Mouse (Mus musculus): ENCODE results near the gene Mdga2. TPM values are rescaled to one million over a fixed set of nuclear protein-coding genes. Genes with fewer than 3 reads are reported as not detected.

The Mdga2 gene
- polyA plus RNA-seq, 1 experiment from 2014 or later: 0.24 TPM

- Histone ChIP-seq H3K27ac (ENCODE audit: low read length) (no peak overlapping the region), H3K36me3 (ENCODE audit: control insufficient read depth, insufficient read depth, low read length) (no peaks in the 10 kb centered on the region), H3K9ac (ENCODE audit: low read length) (no peak overlapping the region), H3K4me1 (replicated peaks; ENCODE audit: control insufficient read depth, insufficient read depth, low read length) (no peaks in the 10 kb centered on the region), H3K9me3 (ENCODE audit: control insufficient read depth, low read length) (no peaks in the 10 kb centered on the region), H3K4me3 (ENCODE audit: low read length) (no peak overlapping the region), H3K27me3 (ENCODE audit: control insufficient read depth, insufficient read depth, low read depth, low read length) (no peaks in the 10 kb centered on the region), H3K4me2 (ENCODE audit: low read depth, low read length) (no peak overlapping the region)
- ATAC-seq (ENCODE audit: low read depth): no peak
- 15% methylated on average over 3 of the region's 3 CpGs for WGBS
Measured at GRCm38 (mm10) chr12:66853167-66853566, 369.2 kb downstream of the Mdga2 start.

- no peak for ATAC-seq (ENCODE audit: low read depth)
- Histone ChIP-seq H3K36me3 (ENCODE audit: control insufficient read depth, insufficient read depth, low read length) (no peaks in the 10 kb centered on the region), H3K4me3 (ENCODE audit: low read length) (no peak overlapping the region), H3K9ac (ENCODE audit: low read length) (no peak overlapping the region), H3K4me2 (ENCODE audit: low read depth, low read length) (no peak overlapping the region), H3K27ac (ENCODE audit: low read length) (no peak overlapping the region), H3K4me1 (replicated peaks; ENCODE audit: control insufficient read depth, insufficient read depth, low read length) (no peaks in the 10 kb centered on the region), H3K27me3 (ENCODE audit: control insufficient read depth, insufficient read depth, low read depth, low read length) (no peaks in the 10 kb centered on the region), H3K9me3 (ENCODE audit: control insufficient read depth, low read length) (no peaks in the 10 kb centered on the region)
- 47% methylated on average over 3 of the region's 3 CpGs for WGBS
Measured at GRCm38 (mm10) chr12:66840336-66840735, 382.0 kb downstream of the Mdga2 start.

GRCm38 (mm10) chr12:66755653-66756052 lies 466.7 kb downstream of the Mdga2 start:
- no peak overlapping the region for H3K4me2 ChIP-seq (ENCODE audit: low read depth, low read length)
- no peak overlapping the region for H3K9ac ChIP-seq (ENCODE audit: low read length)
- no peak overlapping the region for H3K27ac ChIP-seq (ENCODE audit: low read length)
- H3K9me3 ChIP-seq (ENCODE audit: control insufficient read depth, low read length): no peaks in the 10 kb centered on the region
- no peak overlapping the region for H3K4me3 ChIP-seq (ENCODE audit: low read length)
- no peaks in the 10 kb centered on the region for H3K27me3 ChIP-seq (ENCODE audit: control insufficient read depth, insufficient read depth, low read depth, low read length)
- H3K36me3 ChIP-seq (ENCODE audit: control insufficient read depth, insufficient read depth, low read length): no peaks in the 10 kb centered on the region
- no peak for ATAC-seq (ENCODE audit: low read depth)
- H3K4me1 ChIP-seq (replicated peaks; ENCODE audit: control insufficient read depth, insufficient read depth, low read length): no peaks in the 10 kb centered on the region

GRCm38 (mm10) chr12:66734536-66734935 lies 487.8 kb downstream of the Mdga2 start:
- H3K9ac ChIP-seq (ENCODE audit: low read length): no peak overlapping the region
- no peak overlapping the region for H3K27ac ChIP-seq (ENCODE audit: low read length)
- 38% methylated on average over 3 of the region's 3 CpGs for WGBS
- no peaks in the 10 kb centered on the region for H3K27me3 ChIP-seq (ENCODE audit: control insufficient read depth, insufficient read depth, low read depth, low read length)
- H3K4me1 ChIP-seq (replicated peaks; ENCODE audit: control insufficient read depth, insufficient read depth, low read length): no peaks in the 10 kb centered on the region
- H3K4me3 ChIP-seq (ENCODE audit: low read length): no peak overlapping the region
- H3K4me2 ChIP-seq (ENCODE audit: low read depth, low read length): no peak overlapping the region
- H3K36me3 ChIP-seq (ENCODE audit: control insufficient read depth, insufficient read depth, low read length): no peaks in the 10 kb centered on the region
- ATAC-seq (ENCODE audit: low read depth): no peak
- H3K9me3 ChIP-seq (ENCODE audit: control insufficient read depth, low read length): no peaks in the 10 kb centered on the region

- H3K27ac ChIP-seq (ENCODE audit: low read length): no peak overlapping the region
- H3K36me3 ChIP-seq (ENCODE audit: control insufficient read depth, insufficient read depth, low read length): no peaks in the 10 kb centered on the region
- no peaks in the 10 kb centered on the region for H3K27me3 ChIP-seq (ENCODE audit: control insufficient read depth, insufficient read depth, low read depth, low read length)
- WGBS: 72% methylated on average over 2 of the region's 2 CpGs
- H3K9me3 ChIP-seq (ENCODE audit: control insufficient read depth, low read length): no peaks in the 10 kb centered on the region
- no peaks in the 10 kb centered on the region for H3K4me1 ChIP-seq (replicated peaks; ENCODE audit: control insufficient read depth, insufficient read depth, low read length)
- no peak for ATAC-seq (ENCODE audit: low read depth)
- H3K9ac ChIP-seq (ENCODE audit: low read length): no peak overlapping the region
- H3K4me3 ChIP-seq (ENCODE audit: low read length): no peak overlapping the region
- H3K4me2 ChIP-seq (ENCODE audit: low read depth, low read length): no peak overlapping the region
Measured at GRCm38 (mm10) chr12:66724474-66724873, 497.9 kb downstream of the Mdga2 start.

GRCm38 (mm10) chr12:66708334-66708733 lies 514.0 kb downstream of the Mdga2 start:
- no peaks in the 10 kb centered on the region for H3K9me3 ChIP-seq (ENCODE audit: control insufficient read depth, low read length)
- no peak overlapping the region for H3K4me3 ChIP-seq (ENCODE audit: low read length)
- 71% methylated on average over 10 of the region's 10 CpGs for WGBS
- no peak overlapping the region for H3K4me2 ChIP-seq (ENCODE audit: low read depth, low read length)
- no peak overlapping the region for H3K9ac ChIP-seq (ENCODE audit: low read length)
- no peaks in the 10 kb centered on the region for H3K4me1 ChIP-seq (replicated peaks; ENCODE audit: control insufficient read depth, insufficient read depth, low read length)
- no peaks in the 10 kb centered on the region for H3K36me3 ChIP-seq (ENCODE audit: control insufficient read depth, insufficient read depth, low read length)
- H3K27me3 ChIP-seq (ENCODE audit: control insufficient read depth, insufficient read depth, low read depth, low read length): no peaks in the 10 kb centered on the region
- H3K27ac ChIP-seq (ENCODE audit: low read length): no peak overlapping the region
- ATAC-seq (ENCODE audit: low read depth): no peak

- no peak overlapping the region for H3K9ac ChIP-seq (ENCODE audit: low read length)
- no peaks in the 10 kb centered on the region for H3K36me3 ChIP-seq (ENCODE audit: control insufficient read depth, insufficient read depth, low read length)
- 28% methylated on average over 2 of the region's 2 CpGs for WGBS
- H3K9me3 ChIP-seq (ENCODE audit: control insufficient read depth, low read length): no peaks in the 10 kb centered on the region
- H3K27ac ChIP-seq (ENCODE audit: low read length): no peak overlapping the region
- ATAC-seq (ENCODE audit: low read depth): no peak
- no peaks in the 10 kb centered on the region for H3K4me1 ChIP-seq (replicated peaks; ENCODE audit: control insufficient read depth, insufficient read depth, low read length)
- H3K27me3 ChIP-seq (ENCODE audit: control insufficient read depth, insufficient read depth, low read depth, low read length): no peaks in the 10 kb centered on the region
- H3K4me2 ChIP-seq (ENCODE audit: low read depth, low read length): no peak overlapping the region
- no peak overlapping the region for H3K4me3 ChIP-seq (ENCODE audit: low read length)
Measured at GRCm38 (mm10) chr12:66707431-66707830, 514.9 kb downstream of the Mdga2 start.

GRCm38 (mm10) chr12:66705015-66705414 lies 517.3 kb downstream of the Mdga2 start:
- Histone ChIP-seq H3K27ac (ENCODE audit: low read length) (no peak overlapping the region), H3K9ac (ENCODE audit: low read length) (no peak overlapping the region), H3K4me2 (ENCODE audit: low read depth, low read length) (no peak overlapping the region), H3K4me1 (replicated peaks; ENCODE audit: control insufficient read depth, insufficient read depth, low read length) (no peaks in the 10 kb centered on the region), H3K36me3 (ENCODE audit: control insufficient read depth, insufficient read depth, low read length) (no peaks in the 10 kb centered on the region), H3K4me3 (ENCODE audit: low read length) (no peak overlapping the region), H3K9me3 (ENCODE audit: control insufficient read depth, low read length) (no peaks in the 10 kb centered on the region), H3K27me3 (ENCODE audit: control insufficient read depth, insufficient read depth, low read depth, low read length) (no peaks in the 10 kb centered on the region)
- ATAC-seq (ENCODE audit: low read depth): no peak

GRCm38 (mm10) chr12:66702781-66703180 lies 519.6 kb downstream of the Mdga2 start:
- no peak for ATAC-seq (ENCODE audit: low read depth)
- Histone ChIP-seq H3K4me2 (ENCODE audit: low read depth, low read length) (no peak overlapping the region), H3K9me3 (ENCODE audit: control insufficient read depth, low read length) (no peaks in the 10 kb centered on the region), H3K36me3 (ENCODE audit: control insufficient read depth, insufficient read depth, low read length) (no peaks in the 10 kb centered on the region), H3K27ac (ENCODE audit: low read length) (no peak overlapping the region), H3K4me3 (ENCODE audit: low read length) (no peak overlapping the region), H3K9ac (ENCODE audit: low read length) (no peak overlapping the region), H3K27me3 (ENCODE audit: control insufficient read depth, insufficient read depth, low read depth, low read length) (no peaks in the 10 kb centered on the region), H3K4me1 (replicated peaks; ENCODE audit: control insufficient read depth, insufficient read depth, low read length) (no peaks in the 10 kb centered on the region)
- whole genome bisulfite sequencing: 81% methylated on average over 3 of the region's 3 CpGs

GRCm38 (mm10) chr12:66679558-66679957 lies 542.8 kb downstream of the Mdga2 start:
- Histone ChIP-seq H3K4me1 (replicated peaks; ENCODE audit: control insufficient read depth, insufficient read depth, low read length) (no peaks in the 10 kb centered on the region), H3K9ac (ENCODE audit: low read length) (no peak overlapping the region), H3K9me3 (ENCODE audit: control insufficient read depth, low read length) (no peaks in the 10 kb centered on the region), H3K27ac (ENCODE audit: low read length) (no peak overlapping the region), H3K36me3 (ENCODE audit: control insufficient read depth, insufficient read depth, low read length) (no peaks in the 10 kb centered on the region), H3K4me3 (ENCODE audit: low read length) (no peak overlapping the region), H3K4me2 (ENCODE audit: low read depth, low read length) (no peak overlapping the region), H3K27me3 (ENCODE audit: control insufficient read depth, insufficient read depth, low read depth, low read length) (no peaks in the 10 kb centered on the region)
- ATAC-seq (ENCODE audit: low read depth): no peak
- 72% methylated on average over 3 of the region's 3 CpGs for WGBS
